Mouse (Mus musculus): ENCODE measurements around the gene Rhbdl3. TPM values are rescaled to one million over a fixed set of nuclear protein-coding genes. Genes with fewer than 3 reads are reported as not detected.

Rhbdl3 gene
- total and polyA plus RNA-seq, 2 experiments from 2014 or later = 1.7 to 1.9 TPM

DNA sequence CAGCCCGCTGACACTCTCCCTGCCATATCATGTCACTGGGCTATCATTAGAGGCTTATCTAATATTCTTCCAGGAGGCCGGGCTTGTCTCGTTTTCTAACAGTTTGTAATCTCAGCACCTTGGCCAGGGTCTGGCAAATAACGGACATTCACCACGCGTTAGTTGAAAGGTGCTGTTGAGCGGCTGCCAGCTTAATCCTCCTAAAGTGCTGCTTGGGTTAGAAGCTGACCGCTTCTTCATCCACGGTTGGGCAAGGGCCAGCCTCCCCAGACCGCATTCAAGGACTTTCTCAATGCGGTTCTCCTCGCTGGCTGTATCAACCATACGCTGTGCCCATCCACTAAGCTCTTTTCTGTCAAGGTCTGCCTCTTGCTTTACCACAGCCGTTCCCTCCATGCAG, 4.9 kb upstream of the Rhbdl3 start:
- 31% methylated on average over 14 of the region's 14 CpGs for WGBS

GRCm38 (mm10) chr11:80299513-80300235, 1.0 kb upstream of the Rhbdl3 start:
- H3K27me3 ChIP-seq (ENCODE audit: insufficient read depth, low read length) = no peaks in the 10 kb centered on the region
- H3K27ac ChIP-seq (ENCODE audit: low read depth, low read length) = no peak overlapping the region
- no peak for TF ChIP-seq CTCF (IDR thresholded peaks at IDR 0.05)
- WGBS = 8% methylated on average over 12 of the region's 12 CpGs
- H3K4me2 ChIP-seq (ENCODE audit: low read depth, low read length, poor library complexity, severe bottlenecking) = peak overlapping the region; percentile 100
- no peaks in the 10 kb centered on the region for H3K9me3 ChIP-seq (ENCODE audit: low read length)
- ATAC-seq (ENCODE audit: low FRiP score) = no peak
- no peak overlapping the region for H3K9ac ChIP-seq (replicated peaks; ENCODE audit: low read length, poor library complexity, severe bottlenecking)
- no peaks in the 10 kb centered on the region for H3K36me3 ChIP-seq (ENCODE audit: insufficient read depth, low read length)
- peak overlapping the region; percentile 72; the same call in 1 of the 2 replicates for H3K4me3 ChIP-seq (ENCODE audit: low read depth, low read length)
- DNase-seq (ENCODE audit: low spot score) = no peak
- H3K4me1 ChIP-seq (ENCODE audit: insufficient read depth, low read length) = peaks cover 8% of the 10 kb centered on the region; the same call in 1 of the 2 replicates

More for the DNA sequence above, 4.9 kb upstream of the Rhbdl3 start:
- H3K4me3 ChIP-seq (ENCODE audit: low read depth, low read length) = no peak overlapping the region
- no peak for ATAC-seq (ENCODE audit: low FRiP score)
- H3K36me3 ChIP-seq (ENCODE audit: insufficient read depth, low read length) = no peaks in the 10 kb centered on the region
- H3K27me3 ChIP-seq (ENCODE audit: insufficient read depth, low read length) = no peaks in the 10 kb centered on the region
- peaks cover 6% of the 10 kb centered on the region; the same call in 1 of the 2 replicates for H3K4me1 ChIP-seq (ENCODE audit: insufficient read depth, low read length)
- H3K9ac ChIP-seq (replicated peaks; ENCODE audit: low read length, poor library complexity, severe bottlenecking) = no peak overlapping the region
- no peak for TF ChIP-seq CTCF (IDR thresholded peaks at IDR 0.05)
- no peaks in the 10 kb centered on the region for H3K9me3 ChIP-seq (ENCODE audit: low read length)
- no peak overlapping the region for H3K27ac ChIP-seq (ENCODE audit: low read depth, low read length)
- H3K4me2 ChIP-seq (ENCODE audit: low read depth, low read length, poor library complexity, severe bottlenecking) = no peak overlapping the region
- no peak for DNase-seq (ENCODE audit: low spot score)

DNA sequence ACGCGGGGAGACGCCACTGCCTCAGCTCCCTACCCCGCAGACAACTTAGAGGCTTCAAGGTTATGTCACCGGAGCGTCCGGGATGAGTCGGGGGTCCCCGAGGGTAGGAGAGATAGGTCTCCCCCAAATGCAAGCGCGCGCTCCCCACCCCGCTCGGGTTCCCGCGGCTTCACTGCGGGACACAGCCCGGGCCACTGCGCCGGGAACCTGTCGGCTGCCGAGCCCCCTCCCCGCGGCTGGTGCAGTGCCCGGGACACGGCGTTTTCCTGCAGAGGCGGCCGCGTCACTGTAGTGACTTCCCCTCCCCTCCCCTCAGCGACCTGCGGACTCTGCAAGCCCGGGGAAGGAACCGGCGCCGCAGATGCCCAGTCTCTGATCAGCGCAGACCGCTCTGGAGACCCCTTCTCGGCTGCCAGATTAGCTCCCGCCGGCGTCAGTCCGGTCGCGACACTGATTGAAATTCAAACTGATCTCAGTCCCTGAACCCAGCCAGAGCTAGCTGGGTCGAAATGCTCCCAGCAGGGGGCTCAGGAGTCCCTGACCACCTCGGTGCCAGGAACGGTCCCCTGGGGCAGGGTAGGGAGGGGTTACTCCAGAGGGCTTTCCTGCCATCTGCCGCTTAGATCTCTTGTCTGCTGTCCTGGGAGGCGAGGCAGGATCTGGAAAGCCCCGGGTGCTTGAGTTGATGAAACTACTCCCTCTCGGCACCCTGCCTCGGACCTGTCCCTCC, 769 bp downstream of the Rhbdl3 start:
- peak; percentile 81 for DNase-seq (ENCODE audit: low spot score)
- peak; percentile 28; the same call in 1 of the 2 replicates for ATAC-seq (ENCODE audit: low FRiP score)
- TF ChIP-seq CTCF (IDR thresholded peaks at IDR 0.05) = peak; percentile 52
- Histone ChIP-seq H3K36me3 (ENCODE audit: insufficient read depth, low read length) (no peaks in the 10 kb centered on the region), H3K4me1 (ENCODE audit: insufficient read depth, low read length) (peaks cover 2% of the 10 kb centered on the region; the same call in 1 of the 2 replicates), H3K4me3 (ENCODE audit: low read depth, low read length) (peak overlapping the region; percentile 72), H3K27ac (ENCODE audit: low read depth, low read length) (no peak overlapping the region), H3K9me3 (ENCODE audit: low read length) (no peaks in the 10 kb centered on the region), H3K4me2 (ENCODE audit: low read depth, low read length, poor library complexity, severe bottlenecking) (peak overlapping the region; percentile 100), H3K27me3 (ENCODE audit: insufficient read depth, low read length) (no peaks in the 10 kb centered on the region), H3K9ac (replicated peaks; ENCODE audit: low read length, poor library complexity, severe bottlenecking) (peak overlapping the region; percentile 55)
- under 1% methylated on average over 50 of the region's 53 CpGs for WGBS

DNA sequence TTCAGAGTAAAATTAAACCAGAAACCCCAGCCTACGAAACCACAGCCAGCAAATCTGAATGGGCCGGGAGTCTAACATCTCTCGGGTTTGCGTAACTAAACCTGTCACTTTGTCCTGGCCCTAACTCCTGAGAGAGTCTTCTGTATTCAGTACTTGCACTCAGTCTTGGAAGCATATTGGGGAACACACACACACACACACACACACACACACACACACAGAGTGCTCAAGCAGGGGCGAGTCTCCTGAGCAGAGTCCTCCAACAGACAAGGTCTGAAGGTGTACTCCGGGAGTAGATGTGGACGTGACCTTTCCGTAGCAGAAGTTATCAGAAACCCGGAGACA, 1.3 kb downstream of the Rhbdl3 start:
- no peak for DNase-seq (ENCODE audit: low spot score)
- Histone ChIP-seq H3K9ac (replicated peaks; ENCODE audit: low read length, poor library complexity, severe bottlenecking) (peak overlapping the region; percentile 55), H3K4me1 (ENCODE audit: insufficient read depth, low read length) (peaks cover 2% of the 10 kb centered on the region; the same call in 1 of the 2 replicates), H3K27ac (ENCODE audit: low read depth, low read length) (no peak overlapping the region), H3K9me3 (ENCODE audit: low read length) (no peaks in the 10 kb centered on the region), H3K36me3 (ENCODE audit: insufficient read depth, low read length) (no peaks in the 10 kb centered on the region), H3K4me2 (ENCODE audit: low read depth, low read length, poor library complexity, severe bottlenecking) (peak overlapping the region; percentile 100), H3K27me3 (ENCODE audit: insufficient read depth, low read length) (no peaks in the 10 kb centered on the region), H3K4me3 (ENCODE audit: low read depth, low read length) (peak overlapping the region; percentile 72)
- peak; percentile 20; the same call in 1 of the 2 replicates for ATAC-seq (ENCODE audit: low FRiP score)
- WGBS = 1% methylated on average over 9 of the region's 9 CpGs
- no peak for TF ChIP-seq CTCF (IDR thresholded peaks at IDR 0.05)

DNA sequence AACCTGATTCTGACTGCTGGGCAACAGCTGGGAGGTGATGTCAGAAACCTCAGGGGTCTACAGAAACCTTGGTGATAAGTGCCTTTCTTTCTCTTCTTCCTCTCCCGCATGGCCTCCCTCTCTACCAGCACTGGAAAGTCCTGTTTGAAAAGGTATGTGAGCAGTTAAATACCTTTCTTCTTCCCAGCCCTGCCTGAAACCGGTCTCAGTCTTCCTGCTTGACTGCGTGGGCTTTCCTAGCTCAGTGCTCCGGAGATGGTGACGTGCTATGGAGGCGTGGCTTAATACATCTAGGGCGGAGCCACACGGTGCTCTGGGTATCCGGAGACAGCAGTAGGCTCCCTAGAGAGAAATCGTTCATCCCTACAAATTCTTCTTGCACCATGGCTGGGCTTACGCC, 1.8 kb downstream of the Rhbdl3 start:
- Histone ChIP-seq H3K4me3 (ENCODE audit: low read depth, low read length) (peak overlapping the region; percentile 72), H3K4me1 (ENCODE audit: insufficient read depth, low read length) (peaks cover 2% of the 10 kb centered on the region; the same call in 1 of the 2 replicates), H3K9ac (replicated peaks; ENCODE audit: low read length, poor library complexity, severe bottlenecking) (peak overlapping the region; percentile 51), H3K9me3 (ENCODE audit: low read length) (no peaks in the 10 kb centered on the region), H3K27me3 (ENCODE audit: insufficient read depth, low read length) (no peaks in the 10 kb centered on the region), H3K27ac (ENCODE audit: low read depth, low read length) (no peak overlapping the region), H3K36me3 (ENCODE audit: insufficient read depth, low read length) (no peaks in the 10 kb centered on the region), H3K4me2 (ENCODE audit: low read depth, low read length, poor library complexity, severe bottlenecking) (peak overlapping the region; percentile 100)
- peak; percentile 80 for ATAC-seq (ENCODE audit: low FRiP score)
- DNase-seq (ENCODE audit: low spot score) = peak; percentile 82
- WGBS = 3% methylated on average over 11 of the region's 11 CpGs
- no peak for TF ChIP-seq CTCF (IDR thresholded peaks at IDR 0.05)

DNA sequence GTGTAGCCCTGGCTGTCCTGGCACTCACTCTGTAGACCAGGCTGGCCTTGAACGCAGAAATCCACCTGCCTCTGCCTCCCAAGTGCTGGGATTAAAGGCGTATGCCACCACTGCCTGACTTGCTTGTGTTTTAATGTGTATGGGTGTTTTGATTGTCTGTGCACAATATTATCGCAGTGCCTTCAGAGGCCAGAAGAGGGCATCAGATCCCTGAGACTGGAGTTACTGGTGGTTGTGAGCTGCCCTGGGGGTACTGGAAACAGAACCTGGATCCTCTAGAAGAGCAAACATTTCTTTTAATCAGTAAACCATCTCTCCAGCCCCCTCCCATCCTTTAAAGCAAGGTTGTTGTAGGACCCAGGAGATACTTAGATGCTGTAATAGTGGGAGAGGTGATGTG, 3.0 kb downstream of the Rhbdl3 start:
- ATAC-seq (ENCODE audit: low FRiP score) = no peak
- Histone ChIP-seq H3K27me3 (ENCODE audit: insufficient read depth, low read length) (no peaks in the 10 kb centered on the region), H3K9ac (replicated peaks; ENCODE audit: low read length, poor library complexity, severe bottlenecking) (no peak overlapping the region), H3K4me3 (ENCODE audit: low read depth, low read length) (no peak overlapping the region), H3K4me1 (ENCODE audit: insufficient read depth, low read length) (peaks cover 2% of the 10 kb centered on the region; the same call in 1 of the 2 replicates), H3K4me2 (ENCODE audit: low read depth, low read length, poor library complexity, severe bottlenecking) (no peak overlapping the region), H3K27ac (ENCODE audit: low read depth, low read length) (no peak overlapping the region), H3K36me3 (ENCODE audit: insufficient read depth, low read length) (no peaks in the 10 kb centered on the region), H3K9me3 (ENCODE audit: low read length) (no peaks in the 10 kb centered on the region)
- WGBS = 86% methylated on average over 3 of the region's 3 CpGs
- DNase-seq (ENCODE audit: low spot score) = no peak
- TF ChIP-seq CTCF (IDR thresholded peaks at IDR 0.05) = peak; percentile 39

Data from midbrain, postnatal 0 days (tissue).